Mouse (Mus musculus) embryonic fibroblast, embryonic 13.5 days (primary cell): Measurements from ENCODE around the gene Fam243.

ENCODE experiments used
- CTCF ChIP-seq: IDR thresholded peaks from 2 replicates; pipeline ENCODE4 v1.5.1; 2011; ENCODE audit warnings: mild to moderate bottlenecking, control low read depth, low read length, moderate library complexity, borderline replicate concordance; ENCODE audit not compliant: insufficient read depth
- POLR2A ChIP-seq: IDR thresholded peaks from 2 replicates; pipeline ENCODE4 v1.6.1; 2011; ENCODE audit warnings: low read depth, mild to moderate bottlenecking, control low read depth, low read length, moderate library complexity

DNA sequence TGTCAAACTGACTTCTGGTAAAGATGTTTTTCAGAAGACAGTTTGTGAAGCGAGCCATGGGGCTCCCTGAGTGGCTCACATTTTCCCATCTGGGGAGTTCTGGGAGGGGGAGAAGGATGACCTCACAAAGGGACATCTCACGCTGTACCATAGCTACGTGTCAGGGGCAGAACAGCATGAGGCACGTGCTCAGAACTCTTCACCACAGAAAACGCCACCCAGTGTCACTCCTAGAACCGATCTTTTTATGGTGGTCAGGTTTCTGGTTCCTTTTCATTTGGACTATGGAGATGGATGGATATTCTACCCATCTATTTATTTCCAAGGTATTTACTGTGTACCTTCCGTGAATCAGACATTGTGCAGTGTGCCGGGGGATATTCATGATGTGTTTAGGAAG, at the start of gene Fam243:
- TF ChIP-seq POLR2A (no peak), CTCF (no peak)
